Mouse (Mus musculus) midbrain, postnatal 0 days (tissue): ENCODE data around the gene Bhlha9. TPM values are rescaled to one million over a fixed set of nuclear protein-coding genes. Genes with fewer than 3 reads are reported as not detected.

Experiments used
- ATAC-seq: fragments of 200-750 bp; cut with Nextera tagmentation; 2 replicates; pipeline ENCODE4 v1.8.0; 2017; ENCODE audit warnings: moderate number of reproducible peaks, mild to moderate bottlenecking, moderate TSS enrichment, moderate library complexity; ENCODE audit not compliant: low FRiP score
- DNase-seq: peaks from one replicate; pipeline ENCODE4 v3.0.0-alpha.2; 2015; ENCODE audit warnings: low spot score
- H3K27ac ChIP-seq: fragments of 300-500 bp; sonication (generic); 2 replicates; pipeline ENCODE4 v1.5.1; 2014; ENCODE audit warnings: low read depth, mild to moderate bottlenecking, low read length, mixed read lengths
- H3K27me3 ChIP-seq: fragments of 300-500 bp; sonication (generic); 2 replicates; pipeline ENCODE4 v1.6.1; 2014; ENCODE audit warnings: low read length, control low read depth, mixed read lengths; ENCODE audit not compliant: insufficient read depth
- H3K36me3 ChIP-seq: fragments of 300-500 bp; sonication (generic); 2 replicates; pipeline ENCODE4 v1.6.1; 2014; ENCODE audit warnings: low read length, control low read depth, mixed read lengths; ENCODE audit not compliant: insufficient read depth
- H3K4me1 ChIP-seq: fragments of 300-500 bp; sonication (generic); 2 replicates; pipeline ENCODE4 v1.6.1; 2014; ENCODE audit warnings: mild to moderate bottlenecking, control low read depth, antibody characterized with exemption, low read length, mixed read lengths; ENCODE audit not compliant: insufficient read depth
- H3K4me2 ChIP-seq: fragments of 300-500 bp; sonication (generic); 2 replicates; pipeline ENCODE4 v1.6.1; 2014; ENCODE audit warnings: low read depth, mild to moderate bottlenecking, low read length, mixed read lengths; ENCODE audit not compliant: poor library complexity, severe bottlenecking
- H3K4me3 ChIP-seq: fragments of 300-500 bp; sonication (generic); 2 replicates; pipeline ENCODE4 v1.5.1; 2014; ENCODE audit warnings: low read depth, mild to moderate bottlenecking, low read length, moderate library complexity
- H3K9ac ChIP-seq: fragments of 300-500 bp; sonication (generic); replicated peaks from 2 replicates; pipeline ENCODE4 v1.6.1; 2014; ENCODE audit warnings: mild to moderate bottlenecking, low read length, moderate library complexity, mixed read lengths; ENCODE audit not compliant: poor library complexity, severe bottlenecking
- H3K9me3 ChIP-seq: fragments of 300-500 bp; sonication (generic); 2 replicates; pipeline ENCODE4 v1.6.1; 2016; ENCODE audit warnings: low read length, control low read depth
- CTCF ChIP-seq: IDR thresholded peaks from 2 replicates; pipeline ENCODE4 v1.5.1; 2016; ENCODE audit warnings: antibody characterized with exemption, mild to moderate bottlenecking
- WGBS: fragments of 180-500 bp; shearing (Covaris S2); extraction: QIAGEN DNeasy Blood & Tissue Kit; methylation state at CpG from one replicate; pipeline ENCODE4 v1.1.7; 2014; 5-methylcytosine and 5-hydroxymethylcytosine counted together
- polyA plus RNA-seq: library from polyadenylated mRNA; unstranded; fragments of >200 nt; fragmentation: Nextera tagmentation; extraction: Ambion mirVana; gene quantifications from 2 replicates; pipeline ENCODE4 v1.2.1, GENCODE M21; 2015
- total RNA-seq: library from RNA; depleted of rRNA; stranded (reverse); fragments of >200 nt; gene quantifications from 2 replicates; pipeline ENCODE4 v1.2.3, GENCODE M21; 2014

The Bhlha9 gene
- total and polyA plus RNA-seq, 2 experiments from 2014 or later = 1.9 to 4.9 TPM

DNA sequence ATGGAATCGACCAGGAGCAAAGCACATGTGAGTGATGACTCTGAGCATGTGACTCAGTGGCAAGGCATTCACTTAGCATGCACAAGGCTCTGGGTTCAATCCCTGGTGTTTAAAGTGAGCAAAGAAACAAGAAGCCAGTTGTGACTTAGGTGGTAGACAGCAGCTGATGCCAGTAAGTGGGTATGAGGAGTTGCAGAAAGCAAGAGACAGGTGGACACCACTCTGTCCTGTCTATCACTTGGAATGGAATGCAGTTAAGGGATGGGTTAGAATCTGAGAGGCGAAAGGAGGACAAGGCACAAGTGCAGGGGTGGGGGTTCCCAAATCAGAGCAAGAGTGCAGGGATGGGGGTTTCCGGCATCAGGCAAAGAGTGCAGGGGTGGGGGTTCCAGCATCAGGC, 19.8 kb downstream of the Bhlha9 start:
- no peak overlapping the region for H3K4me3 ChIP-seq
- no peak overlapping the region for H3K4me2 ChIP-seq
- DNase-seq = no peak
- TF ChIP-seq CTCF = no peak
- no peak for ATAC-seq
- no peaks in the 10 kb centered on the region for H3K36me3 ChIP-seq
- no peaks in the 10 kb centered on the region for H3K4me1 ChIP-seq
- no peaks in the 10 kb centered on the region for H3K9me3 ChIP-seq
- WGBS = 78% methylated on average over 3 of the region's 3 CpGs
- H3K9ac ChIP-seq = no peak overlapping the region
- H3K27ac ChIP-seq = no peak overlapping the region
- H3K27me3 ChIP-seq = no peaks in the 10 kb centered on the region

DNA sequence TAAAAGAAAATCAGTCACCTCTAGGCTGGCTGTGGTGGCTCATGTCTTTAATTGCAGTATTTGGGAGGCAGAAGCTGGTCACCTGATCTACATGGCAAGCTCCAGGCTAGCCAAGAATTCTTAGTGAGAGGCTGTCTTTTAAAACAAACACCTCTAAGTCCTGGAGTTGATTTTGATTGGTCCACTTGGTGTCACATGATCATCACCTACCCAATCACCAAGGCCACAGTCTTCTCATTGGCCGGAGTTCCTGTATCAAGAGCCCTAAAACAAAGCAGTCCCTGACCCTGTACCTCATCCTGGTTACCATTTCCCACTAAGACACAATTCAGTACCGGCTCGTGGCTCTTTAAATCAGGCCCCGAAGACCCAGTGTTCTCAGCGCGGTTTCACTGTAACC, 23.5 kb downstream of the Bhlha9 start:
- Histone ChIP-seq H3K9me3 (no peaks in the 10 kb centered on the region), H3K4me1 (no peaks in the 10 kb centered on the region), H3K36me3 (no peaks in the 10 kb centered on the region), H3K4me2 (no peak overlapping the region), H3K4me3 (no peak overlapping the region), H3K27me3 (no peaks in the 10 kb centered on the region), H3K27ac (no peak overlapping the region), H3K9ac (no peak overlapping the region)
- no peak for TF ChIP-seq CTCF
- 76% methylated on average over 6 of the region's 6 CpGs for WGBS
- DNase-seq = no peak
- ATAC-seq = no peak

- DNase-seq = no peak
- H3K4me3 ChIP-seq = no peak overlapping the region
- H3K4me2 ChIP-seq = no peak overlapping the region
- ATAC-seq = no peak
- no peak overlapping the region for H3K9ac ChIP-seq
- H3K4me1 ChIP-seq = no peaks in the 10 kb centered on the region
- H3K9me3 ChIP-seq = no peaks in the 10 kb centered on the region
- no peaks in the 10 kb centered on the region for H3K27me3 ChIP-seq
- WGBS = 72% methylated on average over 7 of the region's 9 CpGs
- no peak for TF ChIP-seq CTCF
- H3K36me3 ChIP-seq = no peaks in the 10 kb centered on the region
- H3K27ac ChIP-seq = no peak overlapping the region
Observed at GRCm38 (mm10) chr11:76699626-76700025, 27.4 kb downstream of the Bhlha9 start.

GRCm38 (mm10) chr11:76707656-76708055, 35.4 kb downstream of the Bhlha9 start:
- ATAC-seq (no peak), DNase-seq (no peak)
- H3K4me2 ChIP-seq = no peak overlapping the region
- H3K9ac ChIP-seq = no peak overlapping the region
- H3K4me1 ChIP-seq = no peaks in the 10 kb centered on the region
- TF ChIP-seq CTCF = no peak
- no peak overlapping the region for H3K27ac ChIP-seq
- no peak overlapping the region for H3K4me3 ChIP-seq
- no peaks in the 10 kb centered on the region for H3K9me3 ChIP-seq
- H3K36me3 ChIP-seq = no peaks in the 10 kb centered on the region
- 94% methylated on average over 3 of the region's 3 CpGs for WGBS
- no peaks in the 10 kb centered on the region for H3K27me3 ChIP-seq

DNA sequence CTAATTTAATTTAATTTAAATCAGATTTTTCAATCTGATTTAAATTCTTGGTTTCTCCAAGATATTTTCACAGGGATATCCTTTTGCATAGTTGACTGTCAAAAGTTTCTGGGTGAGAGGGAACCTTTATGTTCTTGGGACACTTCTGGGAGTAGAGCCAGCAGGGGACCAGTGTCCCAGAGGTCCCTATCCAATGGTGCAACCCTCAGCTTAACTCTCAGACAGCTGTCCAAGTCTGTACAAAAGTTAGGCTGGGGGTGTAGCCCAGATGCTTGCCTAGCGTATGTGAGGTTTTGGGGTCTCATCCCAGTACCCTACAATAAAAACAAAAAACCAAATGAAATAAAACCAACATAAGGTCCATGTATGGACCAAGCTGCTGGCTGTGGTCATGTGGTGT, 35.8 kb downstream of the Bhlha9 start:
- DNase-seq (no peak), ATAC-seq (no peak)
- no peak overlapping the region for H3K9ac ChIP-seq
- H3K4me3 ChIP-seq = no peak overlapping the region
- TF ChIP-seq CTCF = no peak
- WGBS = 96% methylated on average over 1 of the region's 1 CpGs
- no peaks in the 10 kb centered on the region for H3K9me3 ChIP-seq
- H3K27ac ChIP-seq = no peak overlapping the region
- H3K36me3 ChIP-seq = no peaks in the 10 kb centered on the region
- H3K4me1 ChIP-seq = no peaks in the 10 kb centered on the region
- H3K4me2 ChIP-seq = no peak overlapping the region
- no peaks in the 10 kb centered on the region for H3K27me3 ChIP-seq

- Histone ChIP-seq H3K4me1 (no peaks in the 10 kb centered on the region), H3K9ac (no peak overlapping the region), H3K27ac (no peak overlapping the region), H3K36me3 (no peaks in the 10 kb centered on the region), H3K4me2 (no peak overlapping the region), H3K4me3 (no peak overlapping the region), H3K9me3 (no peaks in the 10 kb centered on the region), H3K27me3 (no peaks in the 10 kb centered on the region)
- DNase-seq = no peak
- 65% methylated on average over 1 of the region's 1 CpGs for WGBS
- no peak for ATAC-seq
- no peak for TF ChIP-seq CTCF
Observed at GRCm38 (mm10) chr11:76708881-76709280, 36.6 kb downstream of the Bhlha9 start.
